Mouse (Mus musculus) retina, postnatal 1 day (tissue): ENCODE results near the gene Mrpl54.
A peak's percentile ranks its signal among the peaks of the same experiment; 100 is the strongest.

Source experiments
- DNase-seq: peaks from one replicate; pipeline ENCODE4 v3.0.0-alpha.2; 2012

Gene Mrpl54

DNA sequence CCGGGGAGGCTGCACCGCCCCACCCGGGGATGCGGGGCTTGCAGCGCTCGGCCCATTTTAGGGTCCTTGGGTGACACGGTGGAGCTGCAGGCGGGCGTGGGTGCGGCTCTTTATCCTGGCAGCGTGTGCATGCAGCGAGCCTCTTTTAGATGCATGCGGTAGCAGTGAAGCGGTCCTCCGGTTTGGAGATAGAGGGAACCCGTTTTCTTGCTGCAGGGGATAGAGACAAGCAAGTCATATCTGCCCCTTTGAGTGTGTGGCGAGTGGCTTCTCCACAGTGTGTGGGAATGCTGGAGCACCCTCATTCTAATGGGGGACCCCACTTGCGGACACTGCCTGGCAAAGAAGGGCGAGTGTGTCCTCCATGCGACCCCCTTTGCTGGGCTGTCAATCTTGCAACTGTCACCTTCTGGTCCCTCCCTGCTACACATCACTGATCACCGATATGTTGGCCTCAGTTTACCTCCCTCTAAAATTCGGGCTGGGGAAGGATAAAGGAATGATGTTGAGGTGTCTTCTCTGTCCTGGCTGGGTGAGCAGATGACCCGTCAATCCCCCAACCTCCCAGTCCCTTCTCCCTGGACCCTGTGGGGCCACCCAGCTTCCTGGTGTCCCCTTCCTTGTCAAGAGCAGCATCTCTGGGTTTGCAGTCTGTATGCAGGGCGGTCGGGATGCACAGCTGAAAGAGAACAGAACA lies 26.7 kb upstream of the Mrpl54 start:
- DNase-seq: no peak

DNA sequence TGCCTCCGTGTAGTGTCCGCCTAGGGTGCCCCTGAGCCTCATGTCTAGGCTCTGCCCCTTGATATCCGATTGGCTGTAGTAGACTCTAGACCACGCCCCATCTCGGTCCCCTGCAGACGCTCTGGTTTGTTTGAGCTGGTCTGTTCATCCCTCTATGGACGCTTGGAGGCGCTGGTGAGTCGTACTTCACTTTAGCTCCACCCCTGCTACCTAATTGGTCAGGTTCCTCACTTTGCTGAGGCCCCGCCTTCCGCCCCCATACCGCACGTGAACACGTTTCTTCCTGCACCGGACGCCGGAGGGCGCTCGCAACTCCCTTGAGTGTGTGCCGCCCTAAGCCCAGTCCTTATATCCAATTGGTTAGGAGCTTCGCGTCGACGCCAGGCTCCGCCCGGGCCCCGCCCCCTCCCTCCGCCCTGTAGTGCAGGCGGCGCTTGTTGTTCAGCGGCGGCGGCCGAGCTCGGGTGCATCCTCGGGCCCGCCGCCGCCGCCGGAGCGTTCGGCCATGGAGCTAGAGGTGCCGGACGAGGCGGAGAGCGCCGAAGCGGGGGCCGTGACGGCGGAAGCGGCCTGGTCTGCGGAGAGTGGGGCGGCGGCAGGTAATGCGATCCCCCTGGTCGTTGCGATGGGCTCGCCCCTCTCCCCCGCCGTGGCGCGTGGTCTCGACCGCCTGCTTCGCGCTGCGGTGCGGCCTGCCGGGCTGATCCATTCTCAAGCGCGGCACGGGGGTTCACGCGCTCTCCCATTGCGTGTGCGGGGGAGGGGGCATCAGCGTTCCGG lies 26.0 kb upstream of the Mrpl54 start, which contains the start of gene Pip5k1c:
Gene Pip5k1c (plus strand): TSS at position 410 of the 780 bp plus-strand sequence.
- DNase-seq: peak; percentile 100

DNA sequence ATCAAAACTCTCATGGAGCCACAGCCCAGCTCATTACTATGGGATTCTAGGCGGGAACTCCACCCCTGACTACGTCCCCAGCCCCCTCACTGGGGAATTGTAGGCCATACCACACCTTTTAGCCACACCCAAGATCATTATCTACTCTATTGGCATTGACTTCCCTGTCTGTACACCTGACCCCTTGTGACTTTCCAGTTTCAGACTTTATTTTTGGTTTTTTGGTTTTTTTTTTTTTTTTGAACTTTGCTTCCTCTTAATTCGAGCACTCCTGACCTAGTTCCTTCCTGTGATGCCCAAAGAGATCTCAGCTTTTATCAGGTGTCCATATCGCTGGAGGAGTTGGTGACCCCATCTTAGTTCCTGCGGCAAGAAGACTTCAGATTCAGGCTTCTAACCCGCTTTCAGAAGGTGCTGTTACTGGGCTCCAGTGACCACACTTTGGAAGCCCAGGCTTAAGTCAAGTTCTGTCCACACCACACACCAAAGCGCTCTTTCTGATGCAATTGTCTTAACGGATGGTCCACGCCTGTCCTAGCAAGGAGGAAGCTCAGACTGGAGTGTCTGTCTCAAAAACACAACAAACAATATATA lies 24.9 kb upstream of the Mrpl54 start, which contains the start of gene Tjp3:
Gene Tjp3 (minus strand): TSS at position 71 of the 594 bp plus-strand sequence.
- no peak for DNase-seq

DNA sequence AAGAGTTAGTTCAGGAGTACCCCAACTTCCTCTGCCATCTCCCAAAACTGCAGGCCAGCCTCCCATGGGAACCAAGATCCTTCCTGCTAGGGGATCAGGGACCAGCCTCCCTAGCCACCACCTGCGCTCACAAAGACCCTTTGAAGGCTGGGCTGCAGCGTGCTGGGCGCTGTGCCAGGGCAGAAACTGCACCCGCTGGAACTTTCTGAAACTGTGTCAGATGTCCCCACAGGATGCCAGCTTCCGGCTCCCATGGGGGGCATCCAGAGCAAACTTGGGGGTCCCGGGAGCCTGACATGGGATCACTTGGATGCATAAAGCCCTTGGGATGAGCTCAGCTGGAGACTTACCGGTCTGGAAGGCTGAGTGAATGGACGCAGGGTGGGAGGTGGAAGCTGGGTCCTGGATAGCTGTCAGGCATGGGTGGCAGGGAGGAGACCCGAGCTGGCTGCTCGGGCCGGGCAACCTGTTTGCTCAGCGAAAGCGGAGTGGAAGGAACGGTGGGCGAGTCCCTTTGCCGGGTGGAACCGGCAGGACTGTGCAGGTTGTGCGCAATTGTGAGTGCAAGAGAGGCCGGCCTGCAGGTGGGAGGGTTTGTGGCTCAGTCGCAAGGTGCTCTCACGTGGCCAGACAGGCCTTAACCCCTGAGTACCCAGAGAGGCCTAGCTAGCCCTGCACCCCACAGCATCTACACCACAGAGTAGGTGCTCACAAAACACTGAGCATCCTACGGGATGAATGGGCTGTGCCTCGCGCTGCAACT lies 24.1 kb upstream of the Mrpl54 start:
- peak; percentile 59 for DNase-seq

DNA sequence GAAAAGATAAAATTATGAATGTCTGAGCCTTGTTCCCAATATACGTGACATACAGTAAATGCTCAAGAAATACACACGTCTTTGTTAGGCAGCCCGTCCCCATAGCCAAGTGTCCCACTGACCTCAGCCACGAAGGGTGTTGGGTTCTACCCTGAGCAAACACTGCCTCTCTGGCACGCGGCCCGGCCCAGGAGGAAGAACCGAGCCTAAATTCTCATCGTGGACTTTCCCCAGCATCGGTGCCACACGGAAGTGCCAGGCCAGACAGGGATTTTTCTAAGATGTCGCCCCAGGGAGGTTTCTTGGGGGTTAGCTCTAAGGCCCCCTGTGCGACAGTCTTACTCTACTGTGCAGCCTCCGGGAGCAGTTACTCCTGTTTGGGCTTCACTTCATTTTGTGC lies 23.1 kb upstream of the Mrpl54 start:
- no peak for DNase-seq

DNA sequence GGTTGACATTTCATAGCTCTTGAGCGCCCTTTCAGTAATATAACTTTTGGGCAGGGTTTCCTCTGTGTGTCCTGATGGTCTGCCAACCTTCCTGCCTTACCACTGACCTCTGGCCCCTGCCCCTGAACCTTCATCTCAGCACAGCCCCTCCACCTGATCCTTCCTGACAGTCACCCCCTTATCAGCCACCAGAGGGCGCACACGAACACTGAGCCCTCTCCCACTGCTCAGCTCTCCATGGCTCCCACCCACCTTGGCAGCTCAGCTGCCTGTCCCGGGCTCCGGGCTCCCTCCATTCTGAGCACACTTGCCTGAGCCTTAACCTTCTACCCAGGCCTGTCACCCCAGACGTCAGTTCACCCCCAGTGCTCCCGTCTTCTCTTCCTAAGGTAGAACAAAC lies 22.5 kb upstream of the Mrpl54 start:
- peak; percentile 86 for DNase-seq

DNA sequence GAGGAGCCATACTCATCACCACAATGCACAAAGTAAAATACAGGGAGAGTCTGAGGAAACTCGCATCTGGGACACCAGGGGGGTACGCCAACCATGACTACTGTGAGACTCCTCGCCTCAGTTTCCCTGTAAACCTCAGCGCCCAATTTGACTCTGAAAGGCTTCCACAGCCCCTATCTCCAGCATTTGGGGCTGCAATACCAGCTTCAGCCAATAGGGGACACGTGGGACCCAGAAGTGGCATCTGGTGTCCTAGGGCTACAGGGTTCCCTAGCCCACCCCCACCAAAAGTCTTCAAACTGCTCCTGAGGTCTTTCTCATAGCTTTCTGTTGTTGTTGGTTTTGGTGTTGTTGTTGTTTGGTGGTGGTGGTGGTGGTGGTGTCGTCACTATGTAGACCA lies 21.9 kb upstream of the Mrpl54 start:
- DNase-seq: peak; percentile 56

DNA sequence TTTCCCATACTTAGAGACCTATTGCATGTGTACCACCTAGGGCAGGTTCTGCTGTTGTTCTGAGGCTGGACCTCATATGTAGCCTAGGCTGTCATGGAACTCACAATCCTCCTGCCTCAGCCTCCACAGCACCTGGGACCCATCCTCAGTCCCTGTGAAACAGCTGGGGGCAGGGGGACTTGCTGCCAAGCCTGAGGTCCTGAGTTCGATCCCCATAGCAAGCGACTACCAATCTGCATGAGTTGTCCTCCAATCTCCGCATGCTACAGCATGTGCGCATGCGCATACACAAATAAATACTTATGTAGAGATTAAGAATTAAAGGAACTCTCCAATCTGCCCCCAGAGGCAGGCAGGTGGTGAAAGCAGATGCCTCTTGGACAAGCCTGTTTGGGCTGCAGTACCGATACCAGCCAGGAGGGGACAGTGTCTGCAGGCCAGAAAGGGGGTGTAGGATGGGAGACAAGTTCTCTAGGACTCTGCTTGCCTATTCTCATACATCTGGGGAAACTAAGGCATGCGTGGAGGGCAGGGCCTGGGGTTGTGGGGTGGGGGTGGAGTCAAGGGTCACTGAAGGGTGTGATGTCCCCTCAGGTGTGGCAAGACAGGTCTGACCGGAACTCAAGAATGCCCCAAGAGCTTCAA lies 20.9 kb upstream of the Mrpl54 start:
- peak; percentile 69 for DNase-seq

DNA sequence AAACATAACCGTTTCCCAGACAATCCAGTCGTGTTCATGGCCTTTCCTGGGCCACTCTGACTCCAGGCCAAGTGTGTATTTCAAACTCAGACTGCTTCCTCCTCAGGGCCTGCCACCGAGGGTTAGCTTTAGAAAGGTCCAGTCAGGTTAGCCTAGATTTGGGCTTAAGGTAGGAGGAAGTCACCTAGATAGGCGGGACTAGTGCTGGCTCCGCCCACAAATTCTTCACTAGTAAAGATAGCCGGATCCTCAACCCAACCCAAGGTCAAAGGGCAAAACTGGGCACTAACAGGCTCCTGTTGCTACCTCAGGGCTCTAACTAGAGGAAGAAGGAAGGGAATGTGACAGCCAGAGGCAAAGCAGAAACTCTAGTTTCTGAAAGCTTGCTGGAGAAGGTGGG lies 19.9 kb upstream of the Mrpl54 start:
- no peak for DNase-seq

DNA sequence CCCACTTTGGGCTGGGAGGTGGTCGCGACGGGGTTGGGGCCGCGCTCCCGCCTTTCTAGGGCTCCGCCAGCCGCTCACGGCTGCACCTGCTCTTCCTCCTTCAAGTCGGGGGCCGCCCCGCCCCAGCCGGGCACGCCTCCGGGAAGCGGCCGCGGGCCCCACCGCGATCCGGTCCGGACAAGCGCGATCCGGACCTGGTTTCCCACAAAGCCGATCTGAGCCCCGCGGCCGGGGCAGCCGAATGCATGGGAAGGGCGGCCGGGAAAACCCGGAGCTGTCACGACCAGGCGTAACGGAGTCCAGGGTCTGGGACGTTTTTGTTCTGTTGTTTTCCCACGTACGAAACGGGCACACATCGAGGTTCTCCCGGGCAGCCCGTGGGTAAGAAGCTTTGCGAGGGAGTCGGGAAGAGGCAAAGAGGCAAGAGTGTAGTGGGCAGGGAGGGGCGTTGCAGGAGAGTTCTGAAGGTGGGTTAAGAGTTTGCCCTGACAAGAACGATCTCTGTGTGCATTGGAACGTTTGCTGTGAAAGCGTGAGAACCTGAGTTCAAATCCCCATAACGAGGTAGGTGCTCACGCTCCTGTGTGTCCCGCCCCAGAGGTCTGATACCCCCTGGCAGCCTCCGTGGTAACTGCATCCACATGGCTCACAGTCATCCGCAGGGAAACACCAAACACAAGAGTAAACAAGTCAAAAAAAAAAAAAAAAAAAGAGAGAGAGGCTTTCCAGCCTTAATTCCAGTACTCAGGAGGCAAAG lies 19.1 kb upstream of the Mrpl54 start:
- peak; percentile 94 for DNase-seq

DNA sequence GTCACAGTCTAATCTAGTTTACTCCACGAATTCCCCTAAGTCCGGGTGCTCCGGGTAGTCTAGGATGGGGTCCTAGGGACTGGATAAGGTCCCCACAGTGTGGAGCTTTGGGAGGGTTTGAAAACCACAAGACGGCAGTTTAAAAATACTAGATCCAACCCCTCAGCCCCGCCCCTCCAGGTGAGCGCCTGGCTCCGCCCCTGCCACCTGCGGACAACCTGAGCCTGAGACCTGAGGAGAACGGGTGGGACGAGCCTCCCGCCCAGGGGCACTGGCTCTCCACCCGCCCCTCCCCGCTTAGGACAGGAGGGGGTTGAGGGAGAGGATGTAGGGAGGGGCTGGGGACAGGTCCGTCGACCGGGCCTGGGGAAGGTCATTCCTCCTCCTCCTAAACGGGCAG lies 18.0 kb upstream of the Mrpl54 start:
- DNase-seq: no peak

DNA sequence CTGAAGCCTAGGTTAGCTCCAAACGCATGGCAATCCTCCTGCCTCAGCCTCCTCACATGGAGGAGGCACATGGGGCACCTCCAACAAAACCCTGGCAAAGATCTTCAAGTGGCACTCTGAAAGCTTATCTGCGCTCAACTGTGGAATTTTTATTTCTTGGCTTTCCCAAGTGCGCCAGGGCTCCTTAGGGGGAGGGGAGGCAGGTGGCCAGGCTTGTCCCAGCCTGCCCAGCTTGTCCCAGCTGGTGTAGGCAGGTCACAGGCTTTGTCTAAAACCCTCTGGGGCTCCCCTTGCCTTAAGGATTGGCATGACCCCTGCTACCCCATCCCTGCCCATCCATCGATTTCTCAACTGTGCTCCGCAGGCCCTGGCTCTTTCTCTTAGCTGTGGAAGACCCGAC lies 17.5 kb upstream of the Mrpl54 start:
- DNase-seq: no peak

DNA sequence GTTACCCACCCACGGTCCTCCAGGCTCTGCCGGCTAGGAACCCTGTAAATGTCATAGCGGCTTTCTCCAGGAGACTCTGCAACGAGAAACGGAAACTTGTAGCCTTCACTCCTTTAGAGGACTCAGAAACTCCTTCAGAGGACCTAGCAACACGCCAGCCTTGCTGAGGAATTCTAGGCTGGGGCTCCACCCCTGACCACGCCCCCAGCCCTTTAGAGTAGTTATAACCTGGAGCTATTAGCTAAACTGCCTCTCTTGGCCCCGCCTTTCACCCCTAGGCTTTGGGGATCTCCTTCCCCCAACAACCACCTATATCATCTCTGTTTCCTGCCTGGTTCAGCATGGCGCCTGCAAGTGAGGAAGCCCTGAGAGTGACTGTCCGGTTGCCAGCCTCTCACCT lies 12.8 kb upstream of the Mrpl54 start:
- no peak for DNase-seq

DNA sequence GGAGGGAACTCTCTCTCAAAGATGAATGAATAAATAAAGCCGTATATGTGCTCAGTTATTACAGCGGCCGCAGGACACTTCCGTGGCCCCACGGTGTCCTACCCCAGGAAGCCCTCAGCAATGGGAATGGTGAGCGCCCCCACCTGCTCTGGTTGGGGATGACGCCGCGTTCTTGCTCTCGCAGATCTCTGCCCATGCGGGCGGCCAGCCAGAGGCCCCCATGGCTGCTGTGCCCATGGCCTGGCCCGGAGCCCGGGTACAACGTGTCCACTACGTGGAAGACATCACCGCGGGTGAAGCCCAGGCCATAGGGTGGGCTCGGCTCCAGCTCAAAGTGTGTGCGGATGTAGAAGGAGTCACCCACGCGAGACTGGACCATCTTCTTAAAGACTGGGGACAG lies 10.9 kb upstream of the Mrpl54 start:
- DNase-seq: no peak

DNA sequence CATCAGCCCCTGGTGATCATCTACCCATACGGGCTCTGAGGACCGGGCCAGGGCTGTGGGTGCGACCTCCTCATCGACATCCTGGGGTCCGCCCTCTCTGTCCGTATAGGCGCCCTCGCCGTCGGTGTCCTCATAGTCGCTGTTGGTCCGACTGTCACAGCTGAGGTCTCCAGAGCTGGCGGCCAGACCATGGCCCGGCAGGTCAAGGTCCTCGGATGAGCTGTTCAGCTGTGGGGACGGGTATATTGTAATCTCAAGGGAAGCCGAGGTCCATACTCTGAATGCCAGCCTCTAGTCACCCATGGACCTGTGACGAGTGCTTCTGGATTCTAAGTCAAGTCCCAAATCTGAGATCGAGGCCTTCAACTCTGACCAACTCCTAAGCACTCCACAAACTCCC lies 7.1 kb upstream of the Mrpl54 start:
- DNase-seq: no peak

DNA sequence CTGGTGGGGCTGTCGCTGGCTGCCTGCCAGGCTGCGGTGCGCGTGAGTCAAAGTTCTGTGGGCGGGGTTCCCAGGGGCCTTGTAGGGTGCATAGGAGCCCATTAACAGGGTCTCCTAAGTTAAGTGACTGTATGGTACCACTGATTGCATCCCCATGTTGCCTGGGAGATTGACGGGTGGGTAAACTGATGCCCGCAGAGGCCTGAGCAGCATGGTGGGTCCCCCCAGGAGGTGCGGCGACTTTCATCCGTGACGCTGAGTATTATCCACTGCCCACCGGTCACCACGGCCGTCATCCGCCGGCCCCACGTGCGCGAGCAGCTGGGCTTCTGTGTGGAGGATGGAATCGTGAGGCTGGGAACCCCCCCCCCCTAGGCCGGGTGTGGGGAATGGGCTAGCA lies 5.6 kb upstream of the Mrpl54 start:
- DNase-seq: no peak

DNA sequence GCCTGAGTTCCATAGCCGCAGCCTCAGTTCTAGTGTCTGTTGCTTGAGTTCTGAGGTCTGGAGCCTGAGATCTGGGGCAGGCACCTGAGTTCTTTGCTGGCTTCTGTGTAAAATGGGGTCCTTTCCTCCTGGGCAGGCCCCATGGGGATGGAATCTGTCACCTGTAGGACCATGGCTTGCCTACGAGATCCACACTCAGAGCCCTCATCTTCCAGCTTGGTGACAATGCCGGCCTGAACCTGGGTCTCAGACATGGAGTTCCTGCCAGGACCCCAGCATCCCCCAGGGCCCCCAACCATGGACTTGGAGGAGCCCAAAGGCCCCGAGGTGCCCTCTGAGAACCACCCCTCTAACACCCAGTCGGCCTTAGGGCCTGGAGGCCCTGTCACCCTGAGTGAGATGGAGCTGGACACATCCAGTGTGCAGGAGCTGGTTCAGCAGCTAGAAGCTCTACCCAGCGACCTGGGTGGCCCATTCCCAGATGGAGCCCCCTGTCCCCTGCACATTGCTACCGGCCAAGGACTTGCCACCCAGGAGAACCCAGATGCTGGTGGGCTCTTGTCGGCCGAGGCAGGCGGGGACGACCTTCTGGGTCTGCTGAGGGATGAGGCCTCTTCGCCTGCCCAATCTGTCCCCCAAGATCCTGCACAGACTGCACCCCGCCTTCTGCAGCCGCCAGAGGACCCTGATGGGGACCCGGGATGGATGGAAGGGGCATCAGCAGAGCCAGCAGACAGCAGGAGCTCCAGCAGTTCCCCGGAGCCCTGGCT lies 2.1 kb upstream of the Mrpl54 start:
- no peak for DNase-seq

DNA sequence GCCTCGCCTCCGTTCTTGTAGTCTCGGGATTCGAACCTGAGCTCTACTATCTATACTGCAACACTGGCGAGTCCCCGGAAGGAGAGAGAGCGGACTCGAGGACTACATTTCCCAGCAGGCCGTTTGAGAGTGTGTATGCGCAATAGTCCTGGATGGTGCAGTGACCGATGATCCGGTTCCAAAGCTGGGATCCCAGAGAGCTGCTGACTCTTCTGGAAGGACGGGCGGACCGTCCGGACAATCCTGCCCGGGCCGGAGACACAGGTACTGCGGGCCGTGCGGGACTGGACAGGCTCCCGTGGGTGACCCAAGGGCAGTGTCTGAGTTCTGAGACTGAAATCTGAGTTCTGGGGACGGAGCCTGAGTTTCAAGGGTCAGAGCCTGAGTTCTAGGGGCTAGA lies 1.3 kb upstream of the Mrpl54 start:
- DNase-seq: peak; percentile 94

DNA sequence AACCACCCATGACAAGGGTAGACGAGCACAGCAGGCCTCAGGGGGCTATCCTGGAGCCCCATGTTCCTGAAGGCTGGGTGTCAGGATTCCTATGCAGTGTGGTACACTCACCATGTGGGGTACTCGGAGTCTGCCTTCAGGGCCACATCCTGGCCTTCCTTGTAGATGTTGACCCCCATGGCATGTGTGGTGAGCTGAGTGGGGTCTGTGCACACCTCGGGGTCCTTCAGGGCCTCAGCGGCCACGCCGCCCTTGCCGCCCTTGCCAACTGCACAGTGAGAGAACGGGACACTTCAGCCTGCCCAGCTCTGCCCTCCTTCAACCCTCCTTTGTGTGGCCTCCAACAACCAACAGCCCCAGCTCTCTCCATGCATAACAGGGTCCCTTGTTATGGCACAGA lies 1.2 kb downstream of the Mrpl54 start:
- DNase-seq: no peak

DNA sequence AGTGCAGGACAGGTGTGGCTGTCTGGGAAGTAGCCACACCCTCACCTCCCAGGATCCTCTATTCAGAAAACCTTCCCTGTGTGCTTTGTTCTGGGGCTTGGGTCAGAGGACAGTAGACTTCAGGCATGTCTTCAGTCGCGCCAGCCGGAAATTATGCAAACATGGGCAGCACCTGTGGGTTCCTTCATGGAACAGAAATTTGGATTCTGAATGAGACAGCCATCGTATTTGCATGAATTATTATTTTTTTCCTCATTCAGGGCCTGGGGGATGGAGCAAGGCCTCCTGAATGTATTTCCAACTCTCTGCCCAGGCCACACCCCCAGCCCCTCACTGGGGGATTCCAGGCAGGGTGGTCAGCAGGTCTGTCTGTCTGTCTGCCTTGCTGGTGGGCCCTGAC lies 5.7 kb downstream of the Mrpl54 start:
- no peak for DNase-seq

DNA sequence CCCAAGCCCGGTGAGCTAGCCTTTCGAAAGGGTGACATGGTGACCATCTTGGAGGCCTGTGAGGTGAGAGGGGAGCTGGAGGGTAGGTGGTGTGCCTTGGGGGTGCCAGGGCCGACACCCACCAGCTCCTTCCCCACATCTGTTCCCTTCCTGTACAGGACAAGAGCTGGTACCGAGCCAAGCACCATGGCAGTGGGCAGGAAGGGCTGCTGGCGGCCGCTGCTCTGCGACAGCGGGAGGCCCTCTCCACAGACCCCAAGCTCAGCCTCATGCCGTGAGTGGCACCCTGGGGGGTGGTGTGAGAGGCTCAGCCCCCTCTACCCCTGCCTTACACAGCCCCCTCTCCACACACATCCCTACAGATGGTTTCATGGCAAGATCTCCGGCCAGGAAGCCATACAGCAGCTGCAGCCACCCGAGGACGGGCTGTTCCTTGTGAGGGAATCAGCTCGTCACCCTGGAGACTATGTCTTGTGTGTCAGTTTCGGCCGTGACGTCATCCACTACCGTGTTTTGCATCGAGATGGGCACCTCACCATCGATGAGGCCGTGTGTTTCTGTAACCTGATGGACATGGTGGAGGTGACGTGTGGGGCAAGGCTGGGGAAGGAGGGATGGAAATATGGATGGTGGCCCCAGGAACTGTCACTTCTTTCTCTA lies 7.4 kb downstream of the Mrpl54 start:
- no peak for DNase-seq
